Mouse (Mus musculus) lung, adult 2 months (tissue): ENCODE measurements around the gene Arhgap23.

Experiments used
- CTCF ChIP-seq: fragments of 200-500 bp; IDR thresholded peaks from 2 replicates; pipeline ENCODE4 v1.5.1; 2011; ENCODE audit warnings: mild to moderate bottlenecking, low read length, control low read depth; ENCODE audit not compliant: insufficient read depth
- POLR2A ChIP-seq: fragments of 200-500 bp; IDR thresholded peaks from 2 replicates; pipeline ENCODE4 v1.6.1; 2011; ENCODE audit warnings: low read depth, mild to moderate bottlenecking, control low read depth, low read length, borderline replicate concordance; ENCODE audit errors: extremely low read depth

DNA sequence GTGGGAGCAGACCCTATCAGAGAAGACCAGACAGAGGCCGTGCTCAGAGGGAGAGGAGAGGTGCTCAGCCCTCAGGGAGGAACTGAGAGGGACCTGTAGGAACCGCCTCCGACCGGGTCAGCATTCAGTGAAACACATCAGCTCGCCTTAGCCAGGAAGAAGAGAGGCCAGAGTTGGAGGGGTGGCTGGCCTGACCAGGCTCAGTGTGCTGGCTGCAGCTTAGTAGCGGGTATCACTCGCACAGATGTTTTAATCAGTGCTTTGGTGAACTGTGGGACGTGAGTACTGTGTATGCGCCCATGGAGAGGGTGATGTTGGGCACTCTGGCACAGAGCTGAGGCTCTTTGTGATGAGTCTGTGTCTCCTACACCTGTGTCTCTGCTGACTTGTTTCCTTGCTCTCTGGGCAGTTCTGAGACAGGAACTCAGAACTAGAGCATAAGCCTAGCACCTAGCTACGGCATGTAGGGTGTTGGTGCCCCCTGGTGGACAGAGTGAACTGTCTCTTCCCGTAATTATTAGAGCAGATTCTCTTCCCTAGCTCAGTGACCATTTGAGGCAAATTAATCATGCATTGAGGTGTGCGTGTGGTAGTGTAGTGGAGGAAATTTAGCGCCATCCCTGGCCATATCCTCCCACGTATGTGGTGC lies 53.4 kb downstream of the Arhgap23 start:
- TF ChIP-seq CTCF (peak; percentile 98), POLR2A (no peak)
